Mouse (Mus musculus): ENCODE data around the gene Fbxo34. TPM values are rescaled to one million over a fixed set of nuclear protein-coding genes. Genes with fewer than 3 reads are reported as not detected.

Fbxo34 gene
- polyA plus RNA-seq, 1 experiment from 2014 or later: 21.4 TPM

- no peak overlapping the region for H3K9ac ChIP-seq (replicated peaks; ENCODE audit: low read depth, low read length)
- H3K36me3 ChIP-seq (ENCODE audit: control insufficient read depth, insufficient read depth, low read length): no peaks in the 10 kb centered on the region
- H3K27ac ChIP-seq (ENCODE audit: low read length): no peak overlapping the region
- no peak overlapping the region for H3K4me2 ChIP-seq (replicated peaks; ENCODE audit: low read depth, low read length)
- no peaks in the 10 kb centered on the region for H3K4me1 ChIP-seq (ENCODE audit: control insufficient read depth, insufficient read depth, low read length)
- no peak for ATAC-seq (ENCODE audit: insufficient number of reproducible peaks, insufficient read depth, low FRiP score, low read depth)
- no peaks in the 10 kb centered on the region for H3K27me3 ChIP-seq (ENCODE audit: control insufficient read depth, insufficient read depth, low read length)
- H3K9me3 ChIP-seq (ENCODE audit: control insufficient read depth, low read depth, low read length): no peaks in the 10 kb centered on the region
- no peak overlapping the region for H3K4me3 ChIP-seq (ENCODE audit: low read depth, low read length)
- WGBS: 77% methylated on average over 3 of the region's 3 CpGs
Observed at GRCm38 (mm10) chr14:47497166-47497565, 46.9 kb downstream of the Fbxo34 start.

GRCm38 (mm10) chr14:47498632-47499031 lies 48.4 kb downstream of the Fbxo34 start:
- no peak overlapping the region for H3K27ac ChIP-seq (ENCODE audit: low read length)
- WGBS: 68% methylated on average over 5 of the region's 5 CpGs
- no peak for ATAC-seq (ENCODE audit: insufficient number of reproducible peaks, insufficient read depth, low FRiP score, low read depth)
- H3K36me3 ChIP-seq (ENCODE audit: control insufficient read depth, insufficient read depth, low read length): no peaks in the 10 kb centered on the region
- no peaks in the 10 kb centered on the region for H3K27me3 ChIP-seq (ENCODE audit: control insufficient read depth, insufficient read depth, low read length)
- H3K4me1 ChIP-seq (ENCODE audit: control insufficient read depth, insufficient read depth, low read length): no peaks in the 10 kb centered on the region
- no peak overlapping the region for H3K4me3 ChIP-seq (ENCODE audit: low read depth, low read length)
- H3K4me2 ChIP-seq (replicated peaks; ENCODE audit: low read depth, low read length): no peak overlapping the region
- no peak overlapping the region for H3K9ac ChIP-seq (replicated peaks; ENCODE audit: low read depth, low read length)
- no peaks in the 10 kb centered on the region for H3K9me3 ChIP-seq (ENCODE audit: control insufficient read depth, low read depth, low read length)

DNA sequence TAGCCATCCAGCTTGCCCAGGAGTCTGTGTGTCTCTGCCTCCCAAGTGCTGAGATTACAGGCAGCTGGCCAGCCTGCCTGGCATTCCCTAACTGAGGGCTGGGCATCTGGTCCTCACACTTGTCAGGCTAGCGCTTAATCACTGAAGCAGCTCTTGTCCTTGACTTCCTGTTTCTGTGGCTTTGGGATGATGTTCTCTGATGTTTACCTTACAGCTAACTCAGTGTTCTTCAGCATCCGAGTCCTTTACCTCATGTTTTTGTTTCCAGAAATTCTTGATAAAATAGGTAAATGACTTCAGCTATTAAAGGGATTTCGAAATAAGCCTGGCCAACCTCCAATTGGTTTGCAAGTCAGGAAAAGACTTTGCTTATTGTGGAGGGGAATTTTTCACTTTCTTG lies 53.8 kb downstream of the Fbxo34 start:
- Histone ChIP-seq H3K27ac (ENCODE audit: low read length) (no peak overlapping the region), H3K9me3 (ENCODE audit: control insufficient read depth, low read depth, low read length) (no peaks in the 10 kb centered on the region), H3K36me3 (ENCODE audit: control insufficient read depth, insufficient read depth, low read length) (no peaks in the 10 kb centered on the region), H3K4me2 (replicated peaks; ENCODE audit: low read depth, low read length) (no peak overlapping the region), H3K4me3 (ENCODE audit: low read depth, low read length) (no peak overlapping the region), H3K4me1 (ENCODE audit: control insufficient read depth, insufficient read depth, low read length) (no peaks in the 10 kb centered on the region), H3K27me3 (ENCODE audit: control insufficient read depth, insufficient read depth, low read length) (no peaks in the 10 kb centered on the region), H3K9ac (replicated peaks; ENCODE audit: low read depth, low read length) (no peak overlapping the region)
- ATAC-seq (ENCODE audit: insufficient number of reproducible peaks, insufficient read depth, low FRiP score, low read depth): no peak
- WGBS: 82% methylated on average over 3 of the region's 3 CpGs

DNA sequence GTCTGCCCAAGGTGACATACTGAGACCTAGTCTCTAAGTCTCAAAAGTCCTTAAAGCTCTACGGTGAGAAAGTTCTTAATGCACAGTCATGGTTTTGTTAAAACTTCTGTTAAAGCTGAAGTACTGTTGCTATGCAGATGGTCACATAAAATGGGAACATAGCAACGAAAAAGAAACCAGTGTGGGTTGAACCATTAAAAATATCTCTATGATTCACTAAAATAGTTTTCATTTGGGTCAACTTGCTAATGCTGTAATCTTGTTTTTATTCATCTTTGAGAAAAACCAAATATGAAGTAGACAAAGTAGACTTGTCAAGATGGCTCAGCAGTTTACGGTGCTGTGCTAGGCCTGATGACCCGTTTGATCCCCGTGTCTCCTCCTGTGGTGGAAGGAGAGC lies 56.5 kb downstream of the Fbxo34 start:
- Histone ChIP-seq H3K4me2 (replicated peaks; ENCODE audit: low read depth, low read length) (no peak overlapping the region), H3K4me3 (ENCODE audit: low read depth, low read length) (no peak overlapping the region), H3K4me1 (ENCODE audit: control insufficient read depth, insufficient read depth, low read length) (no peaks in the 10 kb centered on the region), H3K27ac (ENCODE audit: low read length) (no peak overlapping the region), H3K36me3 (ENCODE audit: control insufficient read depth, insufficient read depth, low read length) (no peaks in the 10 kb centered on the region), H3K27me3 (ENCODE audit: control insufficient read depth, insufficient read depth, low read length) (no peaks in the 10 kb centered on the region), H3K9ac (replicated peaks; ENCODE audit: low read depth, low read length) (no peak overlapping the region), H3K9me3 (ENCODE audit: control insufficient read depth, low read depth, low read length) (no peaks in the 10 kb centered on the region)
- no peak for ATAC-seq (ENCODE audit: insufficient number of reproducible peaks, insufficient read depth, low FRiP score, low read depth)
- 97% methylated on average over 5 of the region's 5 CpGs for WGBS

DNA sequence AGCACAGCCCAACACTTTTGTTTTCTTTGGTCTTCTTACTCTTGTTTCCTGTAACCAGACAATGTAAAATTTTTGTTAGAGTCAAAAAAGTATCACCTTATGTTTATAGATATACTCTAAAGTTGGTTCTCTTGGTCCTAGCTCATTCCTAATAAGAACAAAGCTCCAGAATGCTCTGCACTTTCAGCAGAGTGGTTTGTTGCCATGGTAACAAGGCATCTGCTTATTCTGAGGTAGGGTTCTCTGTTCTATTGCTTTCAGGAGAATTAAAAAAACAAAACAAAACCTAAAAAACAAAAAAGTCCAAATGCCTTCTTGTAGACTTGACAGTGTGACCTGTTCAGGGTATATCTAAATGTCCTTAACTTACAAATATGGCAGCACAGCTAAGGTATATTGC lies 57.8 kb downstream of the Fbxo34 start:
- H3K27ac ChIP-seq (ENCODE audit: low read length): no peak overlapping the region
- ATAC-seq (ENCODE audit: insufficient number of reproducible peaks, insufficient read depth, low FRiP score, low read depth): no peak
- no peaks in the 10 kb centered on the region for H3K36me3 ChIP-seq (ENCODE audit: control insufficient read depth, insufficient read depth, low read length)
- no peaks in the 10 kb centered on the region for H3K9me3 ChIP-seq (ENCODE audit: control insufficient read depth, low read depth, low read length)
- H3K9ac ChIP-seq (replicated peaks; ENCODE audit: low read depth, low read length): no peak overlapping the region
- no peaks in the 10 kb centered on the region for H3K27me3 ChIP-seq (ENCODE audit: control insufficient read depth, insufficient read depth, low read length)
- H3K4me1 ChIP-seq (ENCODE audit: control insufficient read depth, insufficient read depth, low read length): no peaks in the 10 kb centered on the region
- no peak overlapping the region for H3K4me3 ChIP-seq (ENCODE audit: low read depth, low read length)
- H3K4me2 ChIP-seq (replicated peaks; ENCODE audit: low read depth, low read length): no peak overlapping the region

- Histone ChIP-seq H3K4me3 (ENCODE audit: low read depth, low read length) (no peak overlapping the region), H3K27ac (ENCODE audit: low read length) (no peak overlapping the region), H3K36me3 (ENCODE audit: control insufficient read depth, insufficient read depth, low read length) (no peaks in the 10 kb centered on the region), H3K27me3 (ENCODE audit: control insufficient read depth, insufficient read depth, low read length) (no peaks in the 10 kb centered on the region), H3K9ac (replicated peaks; ENCODE audit: low read depth, low read length) (no peak overlapping the region), H3K9me3 (ENCODE audit: control insufficient read depth, low read depth, low read length) (no peaks in the 10 kb centered on the region), H3K4me1 (ENCODE audit: control insufficient read depth, insufficient read depth, low read length) (0 out of 2 replicates have a peak, but pooled peaks cover under 1% of the 10 kb centered on the region), H3K4me2 (replicated peaks; ENCODE audit: low read depth, low read length) (no peak overlapping the region)
- ATAC-seq (ENCODE audit: insufficient number of reproducible peaks, insufficient read depth, low FRiP score, low read depth): no peak
- 81% methylated on average over 4 of the region's 4 CpGs for WGBS
Observed at GRCm38 (mm10) chr14:47510244-47510643, 60.0 kb downstream of the Fbxo34 start.

GRCm38 (mm10) chr14:47513606-47514005 lies 63.4 kb downstream of the Fbxo34 start:
- no peaks in the 10 kb centered on the region for H3K27me3 ChIP-seq (ENCODE audit: control insufficient read depth, insufficient read depth, low read length)
- 0 out of 2 replicates have a peak, but pooled peaks cover 7% of the 10 kb centered on the region for H3K4me1 ChIP-seq (ENCODE audit: control insufficient read depth, insufficient read depth, low read length)
- ATAC-seq (ENCODE audit: insufficient number of reproducible peaks, insufficient read depth, low FRiP score, low read depth): no peak
- H3K9ac ChIP-seq (replicated peaks; ENCODE audit: low read depth, low read length): no peak overlapping the region
- H3K36me3 ChIP-seq (ENCODE audit: control insufficient read depth, insufficient read depth, low read length): no peaks in the 10 kb centered on the region
- WGBS: 93% methylated on average over 3 of the region's 3 CpGs
- no peaks in the 10 kb centered on the region for H3K9me3 ChIP-seq (ENCODE audit: control insufficient read depth, low read depth, low read length)
- no peak overlapping the region for H3K27ac ChIP-seq (ENCODE audit: low read length)
- no peak overlapping the region for H3K4me3 ChIP-seq (ENCODE audit: low read depth, low read length)
- H3K4me2 ChIP-seq (replicated peaks; ENCODE audit: low read depth, low read length): no peak overlapping the region

GRCm38 (mm10) chr14:47514816-47515453 lies 64.7 kb downstream of the Fbxo34 start:
- peak overlapping the region; percentile 68; the same call in 1 of the 2 replicates for H3K27ac ChIP-seq (ENCODE audit: low read length)
- no peak overlapping the region for H3K9ac ChIP-seq (replicated peaks; ENCODE audit: low read depth, low read length)
- no peaks in the 10 kb centered on the region for H3K9me3 ChIP-seq (ENCODE audit: control insufficient read depth, low read depth, low read length)
- H3K27me3 ChIP-seq (ENCODE audit: control insufficient read depth, insufficient read depth, low read length): no peaks in the 10 kb centered on the region
- 37% methylated on average over 7 of the region's 7 CpGs for WGBS
- no peaks in the 10 kb centered on the region for H3K36me3 ChIP-seq (ENCODE audit: control insufficient read depth, insufficient read depth, low read length)
- H3K4me1 ChIP-seq (ENCODE audit: control insufficient read depth, insufficient read depth, low read length): 0 out of 2 replicates have a peak, but pooled peaks cover 7% of the 10 kb centered on the region
- H3K4me2 ChIP-seq (replicated peaks; ENCODE audit: low read depth, low read length): no peak overlapping the region
- no peak overlapping the region for H3K4me3 ChIP-seq (ENCODE audit: low read depth, low read length)
- ATAC-seq (ENCODE audit: insufficient number of reproducible peaks, insufficient read depth, low FRiP score, low read depth): peak; percentile 90

GRCm38 (mm10) chr14:47515636-47516035 lies 65.4 kb downstream of the Fbxo34 start:
- no peak overlapping the region for H3K4me2 ChIP-seq (replicated peaks; ENCODE audit: low read depth, low read length)
- WGBS: 89% methylated on average over 8 of the region's 8 CpGs
- H3K27ac ChIP-seq (ENCODE audit: low read length): peak overlapping the region; percentile 68; the same call in 1 of the 2 replicates

More at GRCm38 (mm10) chr14:47515636-47516035, 65.4 kb downstream of the Fbxo34 start:
- Histone ChIP-seq H3K9ac (replicated peaks; ENCODE audit: low read depth, low read length) (no peak overlapping the region), H3K27me3 (ENCODE audit: control insufficient read depth, insufficient read depth, low read length) (no peaks in the 10 kb centered on the region), H3K9me3 (ENCODE audit: control insufficient read depth, low read depth, low read length) (no peaks in the 10 kb centered on the region), H3K36me3 (ENCODE audit: control insufficient read depth, insufficient read depth, low read length) (no peaks in the 10 kb centered on the region), H3K4me3 (ENCODE audit: low read depth, low read length) (no peak overlapping the region), H3K4me1 (ENCODE audit: control insufficient read depth, insufficient read depth, low read length) (0 out of 2 replicates have a peak, but pooled peaks cover 7% of the 10 kb centered on the region)
- no peak; the same call in 1 of the 2 replicates for ATAC-seq (ENCODE audit: insufficient number of reproducible peaks, insufficient read depth, low FRiP score, low read depth)

Data from stomach, embryonic 14.5 days (tissue).